10 mouse cellular contexts compared by ENCODE assay signal in genomic region chr15:84212756-84213105, GRCm38 (mm10). TPM values are rescaled to one million over a fixed set of nuclear protein-coding genes. Genes with fewer than 3 reads are reported as not detected.
DNase-seq lines count a peak whose midpoint lies in the region; ATAC-seq and TF ChIP-seq lines count a peak whose summit lies in the region.
"Had no signal": no experiment of that assay in that cellular context is flagged by ENCODE, and none has a peak within 500 bp of the region (broad histone marks: within the 10 kb centered on the region; RNA-seq: fewer than 3 reads in every experiment).

No protein-coding gene starts in this region.

- dilution Hi-C loops in CH12.LX (cut with MboI; ENCODE audit: extremely low pct_ligation_motif_present, extremely low pct_unique_long_range_greater_than_20kb, low sequenced_read_pairs): no loop called here

- TF ChIP-seq RAD21 in CH12.LX (IDR thresholded peaks at IDR 0.05; ENCODE audit: low read depth, low read length): no peak

- in situ Hi-C loops in CH12.LX (cut with MboI; ENCODE audit: low pct_ligation_motif_present, low pct_unique_long_range_greater_than_20kb, low sequenced_read_pairs): no loop called here

- WGBS in hindbrain, embryonic 12.5 days: 83% methylated on average over 2 of the region's 2 CpGs
- WGBS in hindbrain, embryonic 13.5 days: 83% methylated on average over 2 of the region's 2 CpGs
- 74% methylated on average over 2 of the region's 2 CpGs for WGBS in embryonic facial prominence, embryonic 15.5 days

- no peak overlapping the region for H3K4me3 ChIP-seq in hindbrain, embryonic 12.5 days
- H3K4me3 ChIP-seq in hindbrain, embryonic 13.5 days: no peak overlapping the region
- H3K4me3 ChIP-seq in CH12.LX (replicated peaks in 1 of 3; ENCODE audit: low read depth in 2 of 3, low read length in 2 of 3, poor library complexity in 1 of 3): no peak overlapping the region
- H3K4me3 ChIP-seq in embryonic facial prominence, embryonic 15.5 days (replicated peaks): no peak overlapping the region
- H3K4me3 ChIP-seq: liver, embryonic 13.5 days had no signal

- peak; percentile 84 for DNase-seq in CH12.LX (ENCODE audit: extremely low read depth)
- DNase-seq in heart, postnatal 4 days: peak; percentile 71
- DNase-seq in thymus, postnatal 25 days: no peak
- no peak for DNase-seq in left cerebral cortex, postnatal 4 days

- H3K79me2 ChIP-seq in CH12.LX (replicated peaks; ENCODE audit: control insufficient read depth, extremely low read depth, insufficient read depth, poor library complexity, severe bottlenecking): no peaks in the 10 kb centered on the region

- H3K9me3 ChIP-seq in hindbrain, embryonic 12.5 days (replicated peaks): no peaks in the 10 kb centered on the region
- H3K9me3 ChIP-seq in hindbrain, embryonic 13.5 days: no peaks in the 10 kb centered on the region
- H3K9me3 ChIP-seq in CH12.LX (replicated peaks; ENCODE audit: low read length): no peaks in the 10 kb centered on the region
- H3K9me3 ChIP-seq in embryonic facial prominence, embryonic 15.5 days (replicated peaks): no peaks in the 10 kb centered on the region
- H3K9me3 ChIP-seq: liver, embryonic 13.5 days had no signal

- peak; percentile 82 for TF ChIP-seq EP300 in CH12.LX (IDR thresholded peaks at IDR 0.05; ENCODE audit: low read length)

- intact Hi-C loops in left cerebral cortex, postnatal 4 days (cut with DNase I): no loop called here

- no peak for TF ChIP-seq POLR2A in CH12.LX (IDR thresholded peaks at IDR 0.05; ENCODE audit: low read depth, low read length)

- H3K27ac ChIP-seq in hindbrain, embryonic 12.5 days: no peak overlapping the region
- H3K27ac ChIP-seq in hindbrain, embryonic 13.5 days: no peak overlapping the region
- peak overlapping the region; percentile 30 for H3K27ac ChIP-seq in CH12.LX (ENCODE audit: insufficient read depth, low read depth)
- H3K27ac ChIP-seq in embryonic facial prominence, embryonic 15.5 days (replicated peaks): 0 out of 2 replicates have a peak overlapping the region, but pooled peaks have one; percentile 11

- no peak overlapping the region for H3K4me2 ChIP-seq in hindbrain, embryonic 12.5 days (replicated peaks)
- no peak overlapping the region for H3K4me2 ChIP-seq in hindbrain, embryonic 13.5 days
- 0 out of 2 replicates have a peak overlapping the region, but pooled peaks have one; percentile 2 for H3K4me2 ChIP-seq in CH12.LX (ENCODE audit: insufficient read depth, low read depth, poor library complexity, severe bottlenecking)
- H3K4me2 ChIP-seq in embryonic facial prominence, embryonic 15.5 days (replicated peaks): no peak overlapping the region
- H3K4me2 ChIP-seq: liver, embryonic 13.5 days had no signal

- peak; percentile 35; the same call in 1 of the 2 replicates for ATAC-seq in hindbrain, embryonic 12.5 days (ENCODE audit: low FRiP score)
- no peak for ATAC-seq in hindbrain, embryonic 13.5 days (ENCODE audit: low FRiP score)
- ATAC-seq in embryonic facial prominence, embryonic 15.5 days (ENCODE audit: insufficient number of reproducible peaks, low FRiP score, low TSS enrichment, low read depth): no peak

- no peak overlapping the region for H3K9ac ChIP-seq in hindbrain, embryonic 12.5 days
- H3K9ac ChIP-seq in hindbrain, embryonic 13.5 days: no peak overlapping the region; the same call in 1 of the 2 replicates
- no peak overlapping the region for H3K9ac ChIP-seq in CH12.LX (ENCODE audit: insufficient read depth, low read depth)
- H3K9ac ChIP-seq in embryonic facial prominence, embryonic 15.5 days: no peak overlapping the region

- H3K36me3 ChIP-seq in hindbrain, embryonic 12.5 days: peaks cover 34% of the 10 kb centered on the region
- H3K36me3 ChIP-seq in hindbrain, embryonic 13.5 days: peaks cover 49% of the 10 kb centered on the region
- peaks cover 50 to 70% of the 10 kb centered on the region in 2 experiments for H3K36me3 ChIP-seq in CH12.LX (replicated peaks in 1 of 2; ENCODE audit: control insufficient read depth in 1 of 2, insufficient read depth in 1 of 2, low read length in 1 of 2)
- peaks cover 57% of the 10 kb centered on the region for H3K36me3 ChIP-seq in embryonic facial prominence, embryonic 15.5 days

- TF ChIP-seq CTCF in CH12.LX (conservative IDR thresholded peaks at IDR 0.05 in 1 of 2, IDR thresholded peaks at IDR 0.05 in 1 of 2; ENCODE audit: low read depth in 2 of 2, low read length in 2 of 2): no peak

- peaks cover 48% of the 10 kb centered on the region for H3K4me1 ChIP-seq in hindbrain, embryonic 12.5 days
- H3K4me1 ChIP-seq in hindbrain, embryonic 13.5 days (replicated peaks): peaks cover 47% of the 10 kb centered on the region
- peaks cover 18 to 46% of the 10 kb centered on the region in 2 experiments for H3K4me1 ChIP-seq in CH12.LX (ENCODE audit: control insufficient read depth in 1 of 2, insufficient read depth in 2 of 2)
- H3K4me1 ChIP-seq in embryonic facial prominence, embryonic 15.5 days: peaks cover 37% of the 10 kb centered on the region

- no peaks in the 10 kb centered on the region for H3K27me3 ChIP-seq in hindbrain, embryonic 12.5 days
- H3K27me3 ChIP-seq in hindbrain, embryonic 13.5 days: no peaks in the 10 kb centered on the region
- H3K27me3 ChIP-seq in CH12.LX (replicated peaks): no peaks in the 10 kb centered on the region
- H3K27me3 ChIP-seq in embryonic facial prominence, embryonic 15.5 days: no peaks in the 10 kb centered on the region

TF ChIP-seq in CH12.LX, 34 proteins besides CTCF, POLR2A, EP300 and RAD21 (continues in another document):
- TF ChIP-seq SIN3A (IDR thresholded peaks at IDR 0.05; ENCODE audit: low read length): 0 out of 2 replicates have a peak, but pooled peaks have one; percentile 41
- TF ChIP-seq MEF2A (IDR thresholded peaks at IDR 0.05; ENCODE audit: borderline replicate concordance, low read depth, low read length): peak; percentile 73; the same call in 1 of the 2 replicates
- TF ChIP-seq MXI1 (IDR thresholded peaks at IDR 0.05; ENCODE audit: low read depth, low read length): peak; percentile 53; the same call in 1 of the 2 replicates
- peak; percentile 96 for TF ChIP-seq ETS1 (conservative IDR thresholded peaks at IDR 0.05; ENCODE audit: low read depth, low read length)
- TF ChIP-seq GABPA (IDR thresholded peaks at IDR 0.05; ENCODE audit: insufficient replicate concordance, low read depth, low read length): no peak
- TF ChIP-seq JUN (IDR thresholded peaks at IDR 0.05; ENCODE audit: insufficient read depth, low read depth, low read length): 0 out of 2 replicates have a peak, but pooled peaks have one; percentile 20
- no peak for TF ChIP-seq ZC3H11A (IDR thresholded peaks at IDR 0.05; ENCODE audit: low read depth, low read length)
- TF ChIP-seq MYC (IDR thresholded peaks at IDR 0.05; ENCODE audit: low read depth, low read length): no peak
- TF ChIP-seq IRF4 (IDR thresholded peaks at IDR 0.05; ENCODE audit: low read depth, low read length): peak; percentile 21; the same call in 1 of the 2 replicates
- TF ChIP-seq JUND (conservative IDR thresholded peaks at IDR 0.05; ENCODE audit: low read depth, low read length): no peak
- TF ChIP-seq UBTF (IDR thresholded peaks at IDR 0.05; ENCODE audit: low read depth, low read length): no peak
- no peak for TF ChIP-seq USF1 (IDR thresholded peaks at IDR 0.05; ENCODE audit: low read depth, low read length)
- no peak for TF ChIP-seq PAX5 (IDR thresholded peaks at IDR 0.05; ENCODE audit: low read length)
- TF ChIP-seq MAZ (IDR thresholded peaks at IDR 0.05; ENCODE audit: low read depth, low read length): peak; percentile 72
- peak; percentile 57 for TF ChIP-seq BHLHE40 (IDR thresholded peaks at IDR 0.05; ENCODE audit: low read depth, low read length)
- TF ChIP-seq KAT2A (IDR thresholded peaks at IDR 0.05; ENCODE audit: insufficient replicate concordance, low read length): no peak
- no peak for TF ChIP-seq SMC3 (IDR thresholded peaks at IDR 0.05; ENCODE audit: low read depth, low read length)
- TF ChIP-seq MAFK (IDR thresholded peaks at IDR 0.05; ENCODE audit: insufficient replicate concordance, low read length): no peak
- TF ChIP-seq CHD2 (IDR thresholded peaks at IDR 0.05; ENCODE audit: low read length): peak; percentile 22; the same call in 1 of the 2 replicates
- TF ChIP-seq HCFC1 (IDR thresholded peaks at IDR 0.05; ENCODE audit: low read depth, low read length): 0 out of 2 replicates have a peak, but pooled peaks have one; percentile 16

RNA-seq across cellular contexts. Expression of gene Parvb, which starts 19.1 kb away (rescaled TPM):
- polyA plus RNA-seq in hindbrain, embryonic 12.5 days (2016; fragmentation: Nextera tagmentation; extraction: Ambion mirVana): 5.0 and 6.5 TPM in 2 replicates
- 3.9 and 4.5 TPM in 2 replicates for polyA plus RNA-seq in hindbrain, embryonic 13.5 days (2015; fragmentation: Nextera tagmentation; extraction: Ambion mirVana)
- total RNA-seq in CH12.LX (2012; rRNA removed) (0.04 and 0.17 TPM in 2 replicates), CH12.LX (2014; rRNA removed) (not detected in 2 replicates)
- 2.3 and 4.2 TPM in 2 replicates for polyA plus RNA-seq in CH12.LX (2012; ENCODE audit: insufficient read length, low read depth)
- 4.5 and 4.8 TPM in 2 replicates for polyA plus RNA-seq in embryonic facial prominence, embryonic 15.5 days (2015; fragmentation: Nextera tagmentation; extraction: Ambion mirVana)
- 100 to 1,000 TPM; 172 to 177 TPM for total RNA-seq in heart, postnatal 4 days (2021)
- 10 to 100 TPM; 28.0 to 30.4 TPM for total RNA-seq in left cerebral cortex, postnatal 4 days (2021)

RNA-seq across cellular contexts. Expression of gene Samm50, which starts 20.7 kb away (rescaled TPM):
- polyA plus RNA-seq in hindbrain, embryonic 12.5 days (2016; fragmentation: Nextera tagmentation; extraction: Ambion mirVana): 87.8 and 94.7 TPM in 2 replicates
- 77.1 and 77.2 TPM in 2 replicates for polyA plus RNA-seq in hindbrain, embryonic 13.5 days (2015; fragmentation: Nextera tagmentation; extraction: Ambion mirVana)
- total RNA-seq in CH12.LX (2012; rRNA removed): 55.3 and 63.8 TPM in 2 replicates
- 79.3 and 85.9 TPM in 2 replicates for total RNA-seq in CH12.LX (2014; rRNA removed)
- 132 and 135 TPM in 2 replicates for polyA plus RNA-seq in CH12.LX (2012; ENCODE audit: insufficient read length, low read depth)
- polyA plus RNA-seq in embryonic facial prominence, embryonic 15.5 days (2015; fragmentation: Nextera tagmentation; extraction: Ambion mirVana): 89.8 and 96.4 TPM in 2 replicates
- total RNA-seq in heart, postnatal 4 days (2021): 100 to 1,000 TPM; 226 to 230 TPM
- total RNA-seq in left cerebral cortex, postnatal 4 days (2021): 10 to 100 TPM; 91.1 to 93.9 TPM

RNA-seq across cellular contexts. Expression of gene Pnpla3, which starts 45.1 kb away (rescaled TPM):
- polyA plus RNA-seq in hindbrain, embryonic 12.5 days (2016; fragmentation: Nextera tagmentation; extraction: Ambion mirVana): 2.7 and 3.0 TPM in 2 replicates
- 3.9 and 5.0 TPM in 2 replicates for polyA plus RNA-seq in hindbrain, embryonic 13.5 days (2015; fragmentation: Nextera tagmentation; extraction: Ambion mirVana)
- 1.1 and 3.2 TPM in 2 replicates for total RNA-seq in CH12.LX (2012; rRNA removed)
- 0.96 and 2.2 TPM in 2 replicates for total RNA-seq in CH12.LX (2014; rRNA removed)
- polyA plus RNA-seq in CH12.LX (2012; ENCODE audit: insufficient read length, low read depth): 0.41 TPM in 1 of 2 replicates, not detected in the other
- polyA plus RNA-seq in embryonic facial prominence, embryonic 15.5 days (2015; fragmentation: Nextera tagmentation; extraction: Ambion mirVana): 3.0 and 3.9 TPM in 2 replicates
- total RNA-seq in heart, postnatal 4 days (2021): 1 to 10 TPM in 1 of 2 experiments, under 1 TPM in 1; 0.21 to 1.1 TPM
- 10 to 100 TPM; 12.6 to 13.1 TPM for total RNA-seq in left cerebral cortex, postnatal 4 days (2021)
- total RNA-seq: megakaryocyte progenitor cell, adult 5-6 weeks; neutrophil, adult 5-6 weeks had no signal

Comparison
In these comparisons a context has a peak if more than half of its experiments do, and no peak if none do; other contexts are left out.
1. H3K27ac ChIP-seq: peak in CH12.LX (single experiment) and embryonic facial prominence, embryonic 15.5 days (single experiment); none in hindbrain, embryonic 12.5 days (single experiment) and hindbrain, embryonic 13.5 days (single experiment).
2. DNase-seq: peak in CH12.LX (single experiment) and heart, postnatal 4 days (single experiment); none in thymus, postnatal 25 days (single experiment) and left cerebral cortex, postnatal 4 days (single experiment).